Mouse (Mus musculus): ENCODE measurements around the gene Hoxb6. TPM values are rescaled to one million over a fixed set of nuclear protein-coding genes. Genes with fewer than 3 reads are reported as not detected.

Hoxb6 gene
- total RNA-seq, 1 experiment, result 0.22 TPM

DNA sequence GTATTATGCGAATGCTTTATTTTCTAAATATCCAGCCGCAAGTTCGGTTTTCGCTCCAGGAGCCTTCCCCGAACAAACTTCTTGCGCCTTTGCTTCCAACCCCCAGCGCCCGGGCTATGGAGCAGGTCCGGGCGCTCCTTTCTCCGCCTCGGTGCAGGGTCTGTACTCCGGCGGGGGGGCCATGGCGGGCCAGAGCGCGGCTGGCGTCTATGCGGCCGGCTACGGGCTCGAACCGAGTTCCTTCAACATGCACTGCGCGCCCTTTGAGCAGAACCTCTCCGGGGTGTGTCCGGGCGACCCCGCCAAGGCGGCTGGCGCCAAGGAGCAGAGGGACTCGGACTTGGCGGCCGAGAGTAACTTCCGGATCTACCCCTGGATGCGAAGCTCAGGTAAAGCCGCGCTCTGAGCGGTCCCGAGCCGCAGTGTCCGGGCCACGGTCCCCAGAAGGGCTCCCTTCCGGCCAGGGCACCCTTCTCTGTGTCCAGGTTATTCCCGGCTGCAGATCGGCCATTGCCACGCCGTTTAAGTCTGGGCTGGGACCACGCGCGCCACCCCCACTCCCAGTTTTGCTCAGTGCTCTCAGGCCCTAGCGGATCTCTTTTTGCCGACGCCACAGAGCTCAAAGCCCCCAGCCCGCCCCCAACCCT, 5.4 kb upstream of the Hoxb6 start:
- Histone ChIP-seq H3K36me3 (ENCODE audit: control insufficient read depth, insufficient read depth, low read length, poor library complexity, severe bottlenecking) (no peaks in the 10 kb centered on the region), H3K27ac (ENCODE audit: insufficient read depth, low read depth, low read length, poor library complexity, severe bottlenecking) (no peak overlapping the region), H3K4me1 (ENCODE audit: control insufficient read depth in 2 of 2, insufficient read depth in 2 of 2, low read length in 2 of 2, poor library complexity in 1 of 2) (peaks cover 0 to 9% of the 10 kb centered on the region in 2 experiments; a peak in 1 of 4 replicates), H3K9ac (ENCODE audit: insufficient read depth, low read depth, low read length, poor library complexity, severe bottlenecking) (no peak overlapping the region), H3K9me3 (ENCODE audit: control insufficient read depth, insufficient read depth, low read depth, low read length) (no peaks in the 10 kb centered on the region), H3K4me3 (ENCODE audit: insufficient read depth in 1 of 2, low read depth in 1 of 2, low read length in 2 of 2, poor library complexity in 1 of 2, severe bottlenecking in 1 of 2) (peak overlapping the region; percentile 25 to 67)
- TF ChIP-seq CHD2 (IDR thresholded peaks at IDR 0.05; ENCODE audit: low read depth, low read length), result no peak
- no peak for TF ChIP-seq MAFK (IDR thresholded peaks at IDR 0.05; ENCODE audit: insufficient read depth, low read depth, low read length)
- TF ChIP-seq ZNF384 (IDR thresholded peaks at IDR 0.05; ENCODE audit: low read depth, low read length), result no peak
- in situ Hi-C loops (cut with MboI; ENCODE audit: low sequenced_read_pairs in 2 of 2, unreplicated experiment in 2 of 2), result loop anchor here in 1 of 2 experiments (10.0 to 25.0 kb wide), 2 partner anchors 48 to 575 kb away; no protein-coding TSS in a partner anchor
- DNase-seq (ENCODE audit: low read depth, low spot score), result no peak

DNA sequence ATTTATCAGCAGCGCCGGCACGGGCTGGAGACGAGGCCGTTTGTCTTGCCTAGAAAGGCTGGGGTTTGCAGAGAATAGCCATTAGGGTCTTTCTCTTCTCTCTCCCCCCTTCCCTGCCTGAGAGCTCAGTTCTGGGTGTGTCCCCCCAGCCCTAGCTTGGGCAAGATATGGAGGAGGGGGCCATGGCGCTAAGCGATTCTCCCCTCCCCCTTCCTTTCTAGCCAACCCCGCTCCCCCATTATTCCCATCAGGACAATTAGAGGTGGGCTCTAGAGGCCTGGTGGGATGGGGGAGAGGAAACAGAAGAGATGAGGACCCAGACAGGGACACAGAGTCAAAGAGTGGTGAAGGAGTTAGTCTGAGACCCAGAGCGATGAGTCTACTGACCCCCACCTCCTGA, 4.9 kb upstream of the Hoxb6 start:
- Histone ChIP-seq H3K36me3 (ENCODE audit: control insufficient read depth, insufficient read depth, low read length, poor library complexity, severe bottlenecking) (no peaks in the 10 kb centered on the region), H3K4me1 (ENCODE audit: control insufficient read depth in 2 of 2, insufficient read depth in 2 of 2, low read length in 2 of 2, poor library complexity in 1 of 2) (peaks cover 0 to 9% of the 10 kb centered on the region in 2 experiments; a peak in 1 of 4 replicates), H3K9ac (ENCODE audit: insufficient read depth, low read depth, low read length, poor library complexity, severe bottlenecking) (no peak overlapping the region), H3K9me3 (ENCODE audit: control insufficient read depth, insufficient read depth, low read depth, low read length) (no peaks in the 10 kb centered on the region), H3K27ac (ENCODE audit: insufficient read depth, low read depth, low read length, poor library complexity, severe bottlenecking) (no peak overlapping the region), H3K4me3 (ENCODE audit: insufficient read depth in 1 of 2, low read depth in 1 of 2, low read length in 2 of 2, poor library complexity in 1 of 2, severe bottlenecking in 1 of 2) (peak overlapping the region in 1 of 2 experiments; percentile 67; a peak in 2 of 4 replicates)
- in situ Hi-C loops (cut with MboI; ENCODE audit: low sequenced_read_pairs in 2 of 2, unreplicated experiment in 2 of 2), result loop anchor here in 1 of 2 experiments (10.0 to 25.0 kb wide), 2 partner anchors 47 to 575 kb away; no protein-coding TSS in a partner anchor
- DNase-seq (ENCODE audit: low read depth, low spot score), result no peak
- no peak for TF ChIP-seq HCFC1 (IDR thresholded peaks at IDR 0.05; ENCODE audit: borderline replicate concordance, insufficient read depth, low read length)

- in situ Hi-C loops (cut with MboI; ENCODE audit: low sequenced_read_pairs in 2 of 2, unreplicated experiment in 2 of 2), result loop anchor here in 1 of 2 experiments (10.0 to 25.0 kb wide), 2 partner anchors 46 to 574 kb away; no protein-coding TSS in a partner anchor
- peaks cover 0 to 9% of the 10 kb centered on the region in 2 experiments; a peak in 2 of 4 replicates for H3K4me1 ChIP-seq (ENCODE audit: control insufficient read depth in 2 of 2, insufficient read depth in 2 of 2, low read length in 2 of 2, poor library complexity in 1 of 2)
- H3K4me3 ChIP-seq (ENCODE audit: insufficient read depth in 1 of 2, low read depth in 1 of 2, low read length in 2 of 2, poor library complexity in 1 of 2, severe bottlenecking in 1 of 2), result no peak overlapping the region
- H3K9me3 ChIP-seq (ENCODE audit: control insufficient read depth, insufficient read depth, low read depth, low read length), result no peaks in the 10 kb centered on the region
- no peak overlapping the region for H3K9ac ChIP-seq (ENCODE audit: insufficient read depth, low read depth, low read length, poor library complexity, severe bottlenecking)
- DNase-seq (ENCODE audit: low read depth, low spot score), result no peak
- H3K27ac ChIP-seq (ENCODE audit: insufficient read depth, low read depth, low read length, poor library complexity, severe bottlenecking), result no peak overlapping the region
- H3K36me3 ChIP-seq (ENCODE audit: control insufficient read depth, insufficient read depth, low read length, poor library complexity, severe bottlenecking), result no peaks in the 10 kb centered on the region
- TF ChIP-seq ZC3H11A (IDR thresholded peaks at IDR 0.05; ENCODE audit: borderline replicate concordance, low read depth, low read length) (no peak), ZNF384 (IDR thresholded peaks at IDR 0.05; ENCODE audit: low read depth, low read length) (no peak), MAFK (IDR thresholded peaks at IDR 0.05; ENCODE audit: insufficient read depth, low read depth, low read length) (no peak), CHD2 (IDR thresholded peaks at IDR 0.05; ENCODE audit: low read depth, low read length) (no peak), HCFC1 (IDR thresholded peaks at IDR 0.05; ENCODE audit: borderline replicate concordance, insufficient read depth, low read length) (no peak)
Measured at GRCm38 (mm10) chr11:96288455-96289221, 3.6 kb upstream of the Hoxb6 start.

- Histone ChIP-seq H3K36me3 (ENCODE audit: control insufficient read depth, insufficient read depth, low read length, poor library complexity, severe bottlenecking) (no peaks in the 10 kb centered on the region), H3K4me3 (ENCODE audit: insufficient read depth in 1 of 2, low read depth in 1 of 2, low read length in 2 of 2, poor library complexity in 1 of 2, severe bottlenecking in 1 of 2) (no peak overlapping the region), H3K9ac (ENCODE audit: insufficient read depth, low read depth, low read length, poor library complexity, severe bottlenecking) (no peak overlapping the region), H3K4me1 (ENCODE audit: control insufficient read depth in 2 of 2, insufficient read depth in 2 of 2, low read length in 2 of 2, poor library complexity in 1 of 2) (peaks cover 0 to 7% of the 10 kb centered on the region in 2 experiments; a peak in 2 of 4 replicates), H3K27ac (ENCODE audit: insufficient read depth, low read depth, low read length, poor library complexity, severe bottlenecking) (no peak overlapping the region), H3K9me3 (ENCODE audit: control insufficient read depth, insufficient read depth, low read depth, low read length) (no peaks in the 10 kb centered on the region)
- DNase-seq (ENCODE audit: low read depth, low spot score), result no peak
- in situ Hi-C loops (cut with MboI; ENCODE audit: low sequenced_read_pairs in 2 of 2, unreplicated experiment in 2 of 2), result loop anchor here in 1 of 2 experiments (10.0 to 25.0 kb wide), 2 partner anchors 46 to 573 kb away; no protein-coding TSS in a partner anchor
- TF ChIP-seq MAFK (IDR thresholded peaks at IDR 0.05; ENCODE audit: insufficient read depth, low read depth, low read length) (no peak), CHD2 (IDR thresholded peaks at IDR 0.05; ENCODE audit: low read depth, low read length) (no peak), HCFC1 (IDR thresholded peaks at IDR 0.05; ENCODE audit: borderline replicate concordance, insufficient read depth, low read length) (no peak), ZNF384 (IDR thresholded peaks at IDR 0.05; ENCODE audit: low read depth, low read length) (no peak), ZC3H11A (IDR thresholded peaks at IDR 0.05; ENCODE audit: borderline replicate concordance, low read depth, low read length) (no peak)
Measured at GRCm38 (mm10) chr11:96289293-96289692, 3.0 kb upstream of the Hoxb6 start.
